Mouse (Mus musculus) forebrain, embryonic 12.5 days (tissue): ENCODE measurements at regions not wholly inside any gene's neighbourhood (a gene's known extent, or its start where the extent isn't known, plus 50 kb on each side); places are given as distances from the start of the nearest gene placed in this dataset.

ENCODE experiments used
- ATAC-seq: fragments of 200-750 bp; cut with Nextera tagmentation; 2 replicates; pipeline ENCODE4 v1.8.0; 2017; ENCODE audit warnings: moderate TSS enrichment; ENCODE audit not compliant: low FRiP score
- H3K27ac ChIP-seq: fragments of 300-500 bp; sonication (generic); 2 replicates; pipeline ENCODE4 v1.5.1; 2016; ENCODE audit warnings: mild to moderate bottlenecking
- H3K27me3 ChIP-seq: fragments of 300-500 bp; sonication (generic); 2 replicates; pipeline ENCODE4 v1.6.1; 2016; ENCODE audit warnings: mild to moderate bottlenecking
- H3K36me3 ChIP-seq: fragments of 300-500 bp; sonication (generic); replicated peaks from 2 replicates; pipeline ENCODE4 v1.6.1; 2016; ENCODE audit warnings: mild to moderate bottlenecking
- H3K4me1 ChIP-seq: fragments of 300-500 bp; sonication (generic); 2 replicates; pipeline ENCODE4 v1.6.1; 2016
- H3K4me2 ChIP-seq: fragments of 300-500 bp; sonication (generic); 2 replicates; pipeline ENCODE4 v1.6.1; 2016; ENCODE audit warnings: mild to moderate bottlenecking, moderate library complexity
- H3K4me3 ChIP-seq: fragments of 300-500 bp; sonication (generic); replicated peaks from 2 replicates; pipeline ENCODE4 v1.5.1; 2016; ENCODE audit warnings: mild to moderate bottlenecking
- H3K9ac ChIP-seq: fragments of 300-500 bp; sonication (generic); 2 replicates; pipeline ENCODE4 v1.6.1; 2016; ENCODE audit warnings: mild to moderate bottlenecking
- H3K9me3 ChIP-seq: fragments of 300-500 bp; sonication (generic); 2 replicates; pipeline ENCODE4 v1.6.1; 2016
- whole genome bisulfite sequencing: fragments of 180-500 bp; shearing (Covaris S2); methylation state at CpG from one replicate; pipeline ENCODE4 v1.1.7; 2016; 5-methylcytosine and 5-hydroxymethylcytosine counted together

GRCm38 (mm10) chr2:55817273-55817672, 381.5 kb downstream of the Kcnj3 start:
- Histone ChIP-seq H3K4me1 (no peaks in the 10 kb centered on the region), H3K4me2 (no peak overlapping the region), H3K36me3 (no peaks in the 10 kb centered on the region), H3K4me3 (no peak overlapping the region), H3K27me3 (no peaks in the 10 kb centered on the region), H3K9me3 (no peaks in the 10 kb centered on the region), H3K27ac (no peak overlapping the region), H3K9ac (no peak overlapping the region)
- WGBS: 82% methylated on average over 1 of the region's 1 CpGs
- ATAC-seq: no peak

- H3K4me3 ChIP-seq: no peak overlapping the region; the same call in 1 of the 2 replicates
- no peaks in the 10 kb centered on the region for H3K4me1 ChIP-seq
- peak overlapping the region; percentile 40 for H3K4me2 ChIP-seq
- 8% methylated on average over 7 of the region's 7 CpGs for WGBS
- H3K27me3 ChIP-seq: no peaks in the 10 kb centered on the region
- no peak overlapping the region for H3K9ac ChIP-seq
- ATAC-seq: peak; percentile 93
- H3K27ac ChIP-seq: peak overlapping the region; percentile 71
- no peaks in the 10 kb centered on the region for H3K36me3 ChIP-seq
- no peaks in the 10 kb centered on the region for H3K9me3 ChIP-seq
These were observed 382.4 kb downstream of the Kcnj3 start for GRCm38 (mm10) chr2:55818220-55818619.

- H3K4me2 ChIP-seq: no peak overlapping the region
- no peaks in the 10 kb centered on the region for H3K36me3 ChIP-seq
- H3K27me3 ChIP-seq: no peaks in the 10 kb centered on the region
- no peak overlapping the region for H3K27ac ChIP-seq
- no peaks in the 10 kb centered on the region for H3K9me3 ChIP-seq
- no peak overlapping the region for H3K9ac ChIP-seq
- no peak for ATAC-seq
- H3K4me1 ChIP-seq: no peaks in the 10 kb centered on the region
- no peak overlapping the region for H3K4me3 ChIP-seq
These were observed 387.0 kb downstream of the Kcnj3 start for GRCm38 (mm10) chr2:55822726-55823125.

DNA sequence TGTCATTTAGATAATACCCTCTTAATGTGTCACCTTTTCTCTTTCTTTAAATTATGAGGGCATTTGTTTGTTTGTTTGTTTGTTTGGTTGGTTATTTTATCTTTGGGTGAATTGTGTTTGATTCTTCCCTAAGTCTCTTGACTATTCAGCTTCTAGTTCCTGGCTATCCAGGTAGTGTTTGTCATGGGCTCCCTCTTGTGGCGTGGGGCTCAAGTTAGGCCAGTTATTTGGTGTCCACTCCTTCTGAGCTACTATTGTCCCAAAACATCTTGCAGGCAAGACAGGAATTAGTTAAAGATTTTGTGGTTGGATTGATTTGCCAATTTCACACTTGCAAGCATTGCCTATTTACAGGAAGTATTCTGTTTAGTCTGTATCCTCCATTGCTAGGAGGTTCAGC, 405.8 kb downstream of the Kcnj3 start:
- H3K36me3 ChIP-seq: no peaks in the 10 kb centered on the region
- H3K4me1 ChIP-seq: no peaks in the 10 kb centered on the region
- no peaks in the 10 kb centered on the region for H3K9me3 ChIP-seq
- no peak overlapping the region for H3K4me2 ChIP-seq
- no peak overlapping the region for H3K27ac ChIP-seq
- no peak overlapping the region for H3K9ac ChIP-seq
- no peaks in the 10 kb centered on the region for H3K27me3 ChIP-seq
- H3K4me3 ChIP-seq: no peak overlapping the region
- 58% methylated on average over 1 of the region's 1 CpGs for WGBS
- no peak for ATAC-seq

DNA sequence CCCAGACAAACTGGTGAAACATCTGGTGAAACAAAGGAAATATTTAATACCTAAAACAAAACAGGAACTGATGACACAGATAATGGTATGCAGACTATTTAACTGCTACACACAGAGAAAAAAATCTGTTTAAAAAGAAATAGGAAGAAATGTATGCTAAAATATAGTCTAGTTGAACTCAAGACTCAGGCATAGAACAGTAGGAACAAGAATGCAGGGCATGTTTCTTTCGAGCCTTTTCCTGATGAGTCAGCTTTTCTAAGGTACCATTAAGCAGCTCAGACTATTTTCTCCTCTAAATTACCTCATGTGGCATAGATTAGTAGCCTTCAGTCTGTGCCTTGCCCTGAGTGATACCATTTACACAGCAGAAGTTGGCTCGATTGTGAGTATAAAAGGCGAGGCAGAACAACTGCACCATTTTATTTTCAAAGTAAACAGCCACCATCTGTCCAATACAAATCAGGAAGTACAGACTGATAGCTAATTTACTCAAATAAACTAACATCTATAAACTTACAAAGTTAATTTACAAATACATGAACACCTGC, 411.1 kb downstream of the Kcnj3 start:
- Histone ChIP-seq H3K4me2 (no peak overlapping the region), H3K27ac (no peak overlapping the region), H3K4me3 (no peak overlapping the region), H3K9me3 (no peaks in the 10 kb centered on the region), H3K36me3 (no peaks in the 10 kb centered on the region), H3K27me3 (no peaks in the 10 kb centered on the region), H3K9ac (no peak overlapping the region), H3K4me1 (no peaks in the 10 kb centered on the region)
- 70% methylated on average over 3 of the region's 3 CpGs for WGBS
- 0 out of 2 replicates have a peak, but pooled peaks have one; percentile 36 for ATAC-seq

DNA sequence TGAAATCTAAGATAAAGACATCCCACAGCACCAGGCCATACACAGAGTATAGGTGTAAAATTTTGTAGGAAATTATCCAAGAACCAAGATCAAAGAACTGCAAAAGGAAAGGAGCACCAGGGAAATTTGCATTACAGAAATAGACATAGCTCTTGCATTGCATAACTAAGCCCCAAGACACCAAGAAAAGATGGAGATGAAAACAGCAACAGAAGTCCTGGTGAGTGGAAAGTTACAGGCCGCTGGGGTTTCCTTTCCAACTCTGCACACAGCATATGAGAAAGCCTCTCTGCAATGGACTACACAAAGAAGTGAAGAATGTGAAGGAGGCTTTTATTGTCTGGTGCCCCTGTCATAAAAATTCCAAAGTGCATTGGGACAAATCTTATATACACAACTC, 426.7 kb downstream of the Kcnj3 start:
- no peak overlapping the region for H3K4me2 ChIP-seq
- H3K9me3 ChIP-seq: no peaks in the 10 kb centered on the region
- no peak overlapping the region for H3K27ac ChIP-seq
- no peaks in the 10 kb centered on the region for H3K36me3 ChIP-seq
- H3K4me1 ChIP-seq: no peaks in the 10 kb centered on the region
- no peak overlapping the region for H3K9ac ChIP-seq
- no peak for ATAC-seq
- H3K4me3 ChIP-seq: no peak overlapping the region
- WGBS: 77% methylated on average over 1 of the region's 1 CpGs
- no peaks in the 10 kb centered on the region for H3K27me3 ChIP-seq

DNA sequence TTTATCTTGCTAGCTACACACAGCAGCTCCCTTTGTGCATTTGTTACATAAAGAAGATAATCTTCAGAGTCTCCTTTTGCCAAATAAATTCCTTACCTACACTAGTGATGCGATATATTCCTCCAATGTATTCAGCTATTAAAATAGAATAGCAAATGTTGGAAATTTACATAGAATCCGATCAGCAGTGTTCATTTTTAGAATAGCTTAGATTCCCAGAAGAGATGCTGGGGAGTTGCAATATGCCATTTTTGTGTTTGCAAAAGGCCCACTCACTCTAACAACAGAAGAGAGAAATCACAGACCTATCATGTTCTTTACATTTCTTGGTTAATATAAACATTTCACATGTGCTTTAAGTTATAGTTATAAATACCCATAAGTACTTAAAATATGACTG, 454.2 kb downstream of the Kcnj3 start:
- 87% methylated on average over 2 of the region's 2 CpGs for WGBS
- H3K9me3 ChIP-seq: no peaks in the 10 kb centered on the region
- no peaks in the 10 kb centered on the region for H3K27me3 ChIP-seq
- no peak overlapping the region for H3K4me3 ChIP-seq
- no peak overlapping the region for H3K4me2 ChIP-seq
- no peak overlapping the region for H3K27ac ChIP-seq
- no peaks in the 10 kb centered on the region for H3K36me3 ChIP-seq
- no peak overlapping the region for H3K9ac ChIP-seq
- no peaks in the 10 kb centered on the region for H3K4me1 ChIP-seq
- ATAC-seq: no peak

GRCm38 (mm10) chr2:55892821-55893535, 457.2 kb downstream of the Kcnj3 start:
- no peak for ATAC-seq
- 68% methylated on average over 1 of the region's 1 CpGs for WGBS

DNA sequence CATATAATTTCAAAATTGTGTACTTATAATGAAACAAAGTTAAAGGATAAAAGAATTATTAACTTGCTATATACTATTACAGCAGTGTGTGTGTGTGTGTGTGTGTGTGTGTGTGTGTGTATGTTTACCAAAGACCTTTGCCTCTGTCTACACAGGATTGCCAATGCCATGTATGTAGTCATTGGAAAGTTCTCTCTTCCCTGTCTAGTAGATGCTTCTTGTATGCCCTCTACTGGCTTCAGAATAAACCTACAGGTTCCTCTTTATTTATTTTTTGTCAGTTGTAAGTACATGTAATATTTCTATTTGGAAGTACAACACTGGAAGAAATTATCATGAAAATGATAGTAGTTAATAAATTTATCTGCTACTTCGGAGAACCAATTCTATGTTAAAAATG, 484.5 kb downstream of the Kcnj3 start:
- H3K4me3 ChIP-seq: no peak overlapping the region
- H3K4me1 ChIP-seq: no peaks in the 10 kb centered on the region
- WGBS: 75% methylated on average over 1 of the region's 1 CpGs
- no peak overlapping the region for H3K27ac ChIP-seq
- H3K27me3 ChIP-seq: no peaks in the 10 kb centered on the region
- H3K9me3 ChIP-seq: no peaks in the 10 kb centered on the region
- no peaks in the 10 kb centered on the region for H3K36me3 ChIP-seq
- ATAC-seq: peak; percentile 60; the same call in 1 of the 2 replicates
- no peak overlapping the region for H3K4me2 ChIP-seq
- H3K9ac ChIP-seq: no peak overlapping the region

More at GRCm38 (mm10) chr2:55892821-55893535, 457.2 kb downstream of the Kcnj3 start:
- no peak overlapping the region for H3K4me3 ChIP-seq
- no peaks in the 10 kb centered on the region for H3K36me3 ChIP-seq
- H3K4me2 ChIP-seq: no peak overlapping the region
- no peaks in the 10 kb centered on the region for H3K9me3 ChIP-seq
- H3K4me1 ChIP-seq: no peaks in the 10 kb centered on the region
- H3K27me3 ChIP-seq: no peaks in the 10 kb centered on the region
- H3K27ac ChIP-seq: no peak overlapping the region
- H3K9ac ChIP-seq: no peak overlapping the region
